Mouse (Mus musculus): ENCODE measurements around the gene Gabrb1.

DNA sequence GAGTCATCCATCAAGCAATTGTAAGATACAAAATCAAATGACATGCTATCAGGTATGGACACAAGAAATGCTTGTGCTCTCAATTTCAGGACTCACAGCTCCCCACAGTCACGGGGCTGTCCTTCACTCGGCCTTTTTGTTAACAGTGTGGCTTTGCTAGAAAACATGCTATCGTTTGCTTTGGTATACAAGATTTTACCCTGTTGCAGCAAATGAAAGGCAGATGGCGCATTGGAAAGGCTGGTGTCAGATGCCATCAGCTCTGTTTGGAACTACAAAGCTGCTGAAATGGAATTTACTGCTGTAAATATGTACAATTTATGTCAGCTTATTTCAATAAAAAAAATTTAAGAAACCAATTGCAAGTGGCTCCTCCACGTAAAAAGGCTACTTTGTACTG lies 490.8 kb downstream of the Gabrb1 start:
- no peak for TF ChIP-seq CTCF (IDR thresholded peaks at IDR 0.05; ENCODE audit: borderline replicate concordance, insufficient read depth, low read length)
- TF ChIP-seq POLR2A (IDR thresholded peaks at IDR 0.05; ENCODE audit: low read depth, low read length): no peak
